Mouse (Mus musculus) neural tube, embryonic 13.5 days (tissue): Measurements from ENCODE around the gene Ptcd2. TPM values are rescaled to one million over a fixed set of nuclear protein-coding genes. Genes with fewer than 3 reads are reported as not detected.
"Not testable (repeated sequence)": the region's sequence is repeated elsewhere in the genome, so short reads cannot be mapped to it uniquely, and the experiment has no call there.

Experiments used
- ATAC-seq: fragments of 200-750 bp; cut with Nextera tagmentation; 2 replicates; pipeline ENCODE4 v1.8.0; 2017; ENCODE audit warnings: low read depth, mild to moderate bottlenecking, moderate TSS enrichment, moderate library complexity
- H3K27ac ChIP-seq: fragments of 300-500 bp; sonication (generic); replicated peaks from 2 replicates; pipeline ENCODE4 v1.5.1; 2015; ENCODE audit warnings: moderate library complexity, mild to moderate bottlenecking, inconsistent platforms
- H3K27me3 ChIP-seq: fragments of 300-500 bp; sonication (generic); 2 replicates; pipeline ENCODE4 v1.6.1; 2015; ENCODE audit warnings: mild to moderate bottlenecking, inconsistent platforms
- H3K36me3 ChIP-seq: fragments of 300-500 bp; sonication (generic); 2 replicates; pipeline ENCODE4 v1.6.1; 2015; ENCODE audit warnings: mild to moderate bottlenecking, inconsistent platforms
- H3K4me1 ChIP-seq: fragments of 300-500 bp; sonication (generic); replicated peaks from 2 replicates; pipeline ENCODE4 v1.6.1; 2015; ENCODE audit warnings: inconsistent platforms
- H3K4me2 ChIP-seq: fragments of 300-500 bp; sonication (generic); 2 replicates; pipeline ENCODE4 v1.6.1; 2015; ENCODE audit warnings: inconsistent platforms, mild to moderate bottlenecking, moderate library complexity
- H3K4me3 ChIP-seq: fragments of 300-500 bp; sonication (generic); 2 replicates; pipeline ENCODE4 v1.5.1; 2015; ENCODE audit warnings: mild to moderate bottlenecking, inconsistent platforms
- H3K9ac ChIP-seq: fragments of 300-500 bp; sonication (generic); 2 replicates; pipeline ENCODE4 v1.6.1; 2015; ENCODE audit warnings: moderate library complexity, mild to moderate bottlenecking, inconsistent platforms
- H3K9me3 ChIP-seq: fragments of 300-500 bp; sonication (generic); 2 replicates; pipeline ENCODE4 v1.6.1; 2016; ENCODE audit warnings: inconsistent platforms
- WGBS: fragments of 180-500 bp; shearing (Covaris S2); methylation state at CpG from one replicate; pipeline ENCODE4 v1.1.7; 2015; 5-methylcytosine and 5-hydroxymethylcytosine counted together
- polyA plus RNA-seq: library from polyadenylated mRNA; unstranded; fragments of >200 nt; fragmentation: Nextera tagmentation; extraction: Ambion mirVana; gene quantifications from 2 replicates; pipeline ENCODE4 v1.2.1, GENCODE M21; 2015

Ptcd2 gene
- polyA plus RNA-seq, 1 experiment from 2014 or later: 52.8 TPM

GRCm38 (mm10) chr13:99353490-99353851 is 9.0 kb upstream of the Ptcd2 start:
- Histone ChIP-seq H3K9ac (peak overlapping the region; percentile 64), H3K4me3 (peak overlapping the region; percentile 44), H3K9me3 (no peaks in the 10 kb centered on the region), H3K27ac (peak overlapping the region; percentile 75), H3K4me2 (peak overlapping the region; percentile 59), H3K27me3 (no peaks in the 10 kb centered on the region), H3K4me1 (peaks cover 10% of the 10 kb centered on the region), H3K36me3 (peaks cover 21% of the 10 kb centered on the region)
- WGBS: 14% methylated on average over 7 of the region's 7 CpGs
- peak; percentile 72; the same call in 1 of the 2 replicates for ATAC-seq

- Histone ChIP-seq H3K36me3 (peaks cover 25% of the 10 kb centered on the region), H3K4me3 (peak overlapping the region; percentile 44), H3K9ac (peak overlapping the region; percentile 64), H3K27ac (peak overlapping the region; percentile 75), H3K27me3 (no peaks in the 10 kb centered on the region), H3K4me2 (peak overlapping the region; percentile 59), H3K4me1 (peaks cover 10% of the 10 kb centered on the region), H3K9me3 (no peaks in the 10 kb centered on the region)
- 12% methylated on average over 28 of the region's 28 CpGs for WGBS
- ATAC-seq: peak; percentile 99
Measured at GRCm38 (mm10) chr13:99352758-99353489, 8.4 kb upstream of the Ptcd2 start.

DNA sequence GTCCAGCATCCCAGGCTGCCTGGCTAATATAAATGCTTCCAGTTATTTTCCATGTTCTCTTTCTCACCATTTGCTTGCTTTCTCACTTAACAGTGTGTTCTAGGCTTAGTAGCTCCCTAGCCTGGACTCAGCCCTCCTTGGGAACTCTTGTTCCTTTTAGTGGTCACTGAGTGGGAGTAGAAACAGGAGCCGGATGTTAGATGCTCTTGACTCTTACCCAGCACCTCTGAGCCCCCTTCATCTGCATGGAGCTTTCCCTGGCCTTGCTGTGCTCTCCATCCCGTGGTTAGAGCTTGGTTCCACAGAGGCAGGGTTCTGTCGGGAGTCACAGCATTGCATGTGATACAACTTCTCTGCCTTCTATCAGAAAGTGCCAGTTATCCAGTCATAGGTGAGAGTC is 7.1 kb upstream of the Ptcd2 start:
- Histone ChIP-seq H3K4me1 (peaks cover 10% of the 10 kb centered on the region), H3K4me2 (no peak overlapping the region), H3K4me3 (no peak overlapping the region), H3K9me3 (no peaks in the 10 kb centered on the region), H3K27ac (no peak overlapping the region), H3K27me3 (no peaks in the 10 kb centered on the region), H3K36me3 (peaks cover 25% of the 10 kb centered on the region), H3K9ac (no peak overlapping the region)
- no peak for ATAC-seq
- 87% methylated on average over 3 of the region's 3 CpGs for WGBS

DNA sequence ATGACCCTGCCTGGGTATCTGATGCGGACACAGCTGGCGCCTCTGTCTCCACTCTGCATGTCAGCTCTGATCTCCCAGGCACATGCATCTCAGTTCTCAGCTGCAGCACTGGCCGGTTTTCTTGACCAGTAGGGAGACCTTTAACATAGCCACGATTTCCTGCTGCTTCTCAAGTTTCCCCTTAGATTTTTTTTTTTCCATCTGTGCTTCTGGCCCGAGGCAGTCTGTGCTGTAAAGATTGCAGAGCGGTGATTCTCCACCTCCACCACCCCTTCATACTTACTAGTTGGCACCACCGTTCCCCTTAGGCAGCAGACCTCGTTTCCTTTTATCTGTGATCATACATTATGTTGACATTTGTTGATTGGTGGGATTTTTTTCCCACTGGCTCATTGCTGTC is 6.7 kb upstream of the Ptcd2 start:
- Histone ChIP-seq H3K27me3 (no peaks in the 10 kb centered on the region), H3K4me3 (no peak overlapping the region), H3K9me3 (no peaks in the 10 kb centered on the region), H3K27ac (no peak overlapping the region), H3K4me1 (peaks cover 10% of the 10 kb centered on the region), H3K36me3 (peaks cover 25% of the 10 kb centered on the region), H3K4me2 (no peak overlapping the region), H3K9ac (no peak overlapping the region)
- 76% methylated on average over 8 of the region's 8 CpGs for WGBS
- ATAC-seq: no peak

DNA sequence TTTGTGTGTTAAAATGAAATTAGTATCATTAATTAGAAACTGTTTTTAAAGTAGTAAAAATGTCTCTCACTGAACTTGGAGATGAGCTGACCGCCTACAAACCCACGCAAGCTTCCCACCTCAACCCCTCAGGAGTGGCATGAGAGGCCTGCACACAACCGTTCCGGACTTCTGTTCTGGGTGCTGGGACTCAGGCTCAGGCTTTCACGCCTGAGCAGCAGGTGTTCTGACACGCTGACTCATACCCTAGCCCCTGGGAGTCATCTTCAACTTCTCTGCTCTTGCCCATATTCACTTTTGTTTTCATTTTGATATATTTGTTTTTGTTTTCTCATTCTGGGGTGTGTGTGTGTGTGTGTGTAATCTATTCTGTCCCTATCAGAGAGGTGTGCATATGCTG is 5.5 kb upstream of the Ptcd2 start:
- WGBS: 88% methylated on average over 6 of the region's 6 CpGs
- H3K27ac ChIP-seq: no peak overlapping the region
- no peak for ATAC-seq
- no peak overlapping the region for H3K4me3 ChIP-seq
- H3K4me1 ChIP-seq: peaks cover 18% of the 10 kb centered on the region
- H3K4me2 ChIP-seq: no peak overlapping the region
- no peak overlapping the region for H3K9ac ChIP-seq
- no peaks in the 10 kb centered on the region for H3K9me3 ChIP-seq
- peaks cover 25% of the 10 kb centered on the region for H3K36me3 ChIP-seq
- no peaks in the 10 kb centered on the region for H3K27me3 ChIP-seq

GRCm38 (mm10) chr13:99343876-99344598 is 468 bp downstream of the Ptcd2 start:
- peak overlapping the region; percentile 84 for H3K9ac ChIP-seq

GRCm38 (mm10) chr13:99341504-99341903 is 3.0 kb downstream of the Ptcd2 start:
- WGBS: 95% methylated on average over 6 of the region's 6 CpGs
- Histone ChIP-seq H3K4me2 (no peak overlapping the region), H3K9ac (no peak overlapping the region), H3K9me3 (no peaks in the 10 kb centered on the region), H3K4me3 (no peak overlapping the region), H3K36me3 (peaks cover 58% of the 10 kb centered on the region), H3K4me1 (peaks cover 18% of the 10 kb centered on the region), H3K27ac (no peak overlapping the region), H3K27me3 (no peaks in the 10 kb centered on the region)
- ATAC-seq: no peak

More at GRCm38 (mm10) chr13:99343876-99344598, 468 bp downstream of the Ptcd2 start:
- 3% methylated on average over 30 of the region's 30 CpGs for WGBS
- no peaks in the 10 kb centered on the region for H3K9me3 ChIP-seq
- H3K4me3 ChIP-seq: peak overlapping the region; percentile 77
- ATAC-seq: peak; percentile 90
- H3K36me3 ChIP-seq: peaks cover 44% of the 10 kb centered on the region
- H3K4me2 ChIP-seq: peak overlapping the region; percentile 82
- peaks cover 18% of the 10 kb centered on the region for H3K4me1 ChIP-seq
- no peaks in the 10 kb centered on the region for H3K27me3 ChIP-seq
- H3K27ac ChIP-seq: peak overlapping the region; percentile 91

GRCm38 (mm10) chr13:99337510-99337909 is 7.0 kb downstream of the Ptcd2 start:
- Histone ChIP-seq H3K36me3 (peaks cover 92% of the 10 kb centered on the region), H3K4me3 (no peak overlapping the region), H3K4me2 (no peak overlapping the region), H3K27ac (no peak overlapping the region), H3K9me3 (no peaks in the 10 kb centered on the region), H3K9ac (no peak overlapping the region), H3K27me3 (no peaks in the 10 kb centered on the region), H3K4me1 (no peaks in the 10 kb centered on the region)
- WGBS: 91% methylated on average over 6 of the region's 6 CpGs
- no peak for ATAC-seq

DNA sequence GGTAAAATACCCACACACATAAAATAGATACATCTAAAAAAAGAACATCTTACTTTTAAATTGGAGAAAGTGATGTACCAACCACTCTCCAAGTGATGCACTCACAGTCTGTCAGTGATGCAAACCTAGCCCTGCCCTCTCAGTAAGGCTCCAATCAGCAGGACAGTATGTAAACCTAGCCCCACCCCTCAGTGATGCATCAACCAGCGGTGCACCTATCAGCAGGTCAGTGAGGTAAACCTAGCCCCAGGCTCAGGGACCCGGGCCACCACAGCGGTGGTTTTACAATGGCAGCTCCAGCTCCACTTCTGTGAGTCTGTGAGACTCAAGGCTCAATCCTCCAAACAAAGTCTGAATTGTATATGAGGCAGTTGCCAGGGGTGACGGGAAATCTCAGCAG is 13.2 kb downstream of the Ptcd2 start:
- Histone ChIP-seq H3K27me3 (no peaks in the 10 kb centered on the region), H3K4me2 (no peak overlapping the region), H3K27ac (no peak overlapping the region), H3K4me1 (no peaks in the 10 kb centered on the region), H3K36me3 (peaks cover 93% of the 10 kb centered on the region), H3K9ac (no peak overlapping the region), H3K9me3 (no peaks in the 10 kb centered on the region), H3K4me3 (no peak overlapping the region)
- no peak for ATAC-seq
- WGBS: 67% methylated on average over 4 of the region's 4 CpGs

DNA sequence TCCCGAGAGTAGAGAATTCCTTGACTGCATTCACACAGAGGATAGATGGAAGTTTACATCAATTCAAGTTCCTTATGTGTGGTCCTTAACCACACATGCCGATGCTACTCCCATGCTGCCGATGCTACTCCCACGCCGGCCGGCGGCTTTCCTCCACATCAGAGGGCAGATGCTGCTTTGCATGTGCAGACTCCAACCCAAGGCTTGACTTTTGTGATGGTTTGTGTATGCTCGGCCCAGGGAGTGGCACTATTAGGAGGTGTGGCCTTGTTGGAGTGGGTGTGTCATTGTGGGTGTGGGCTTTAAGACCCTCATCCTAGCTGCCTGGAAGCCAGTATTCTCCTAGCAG is 20.2 kb downstream of the Ptcd2 start:
- not testable (repeated sequence) for H3K9me3 ChIP-seq, ATAC-seq, H3K27ac ChIP-seq, H3K4me3 ChIP-seq, H3K4me1 ChIP-seq, H3K9ac ChIP-seq, H3K27me3 ChIP-seq, H3K4me2 ChIP-seq
- peaks cover 83% of the 10 kb centered on the region for H3K36me3 ChIP-seq
- 88% methylated on average over 8 of the region's 8 CpGs for WGBS

- WGBS: 71% methylated on average over 7 of the region's 7 CpGs
- H3K9me3 ChIP-seq: no peaks in the 10 kb centered on the region
- H3K27me3 ChIP-seq: no peaks in the 10 kb centered on the region
- no peak overlapping the region for H3K4me3 ChIP-seq
- peaks cover 81% of the 10 kb centered on the region for H3K36me3 ChIP-seq
- H3K4me1 ChIP-seq: no peaks in the 10 kb centered on the region
- H3K9ac ChIP-seq: no peak overlapping the region
- no peak overlapping the region for H3K4me2 ChIP-seq
- ATAC-seq: no peak
- no peak overlapping the region for H3K27ac ChIP-seq
Measured at GRCm38 (mm10) chr13:99323632-99324336, 20.7 kb downstream of the Ptcd2 start.

DNA sequence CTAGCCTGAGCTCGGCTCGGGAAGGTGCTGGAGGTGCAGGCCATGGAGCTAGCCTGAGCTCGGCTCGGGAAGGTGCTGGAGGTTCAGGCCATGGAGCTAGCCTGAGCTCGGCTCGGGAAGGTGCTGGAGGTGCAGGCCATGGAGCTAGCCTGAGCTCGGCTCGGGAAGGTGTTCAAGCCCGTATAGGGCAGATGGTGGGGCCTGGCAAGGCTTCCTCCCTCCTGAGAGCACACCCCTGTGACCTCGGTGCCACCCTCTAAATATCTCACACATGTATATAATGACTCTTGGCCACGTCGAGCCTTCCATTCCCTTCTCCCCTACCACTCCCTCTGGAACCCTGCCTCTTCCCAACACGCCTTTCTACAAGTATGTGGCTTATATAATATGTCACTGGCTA is 21.6 kb downstream of the Ptcd2 start:
- ATAC-seq, H3K27ac ChIP-seq, H3K27me3 ChIP-seq, H3K9me3 ChIP-seq, H3K4me2 ChIP-seq, H3K4me3 ChIP-seq, H3K9ac ChIP-seq, H3K4me1 ChIP-seq: not testable (repeated sequence)
- H3K36me3 ChIP-seq: peaks cover 73% of the 10 kb centered on the region
- WGBS: 94% methylated on average over 13 of the region's 13 CpGs
